In genomic region chr11:78327634-78328511, GRCm38 (mm10) we compare ENCODE assay signal across 8 mouse cellular contexts. TPM values are rescaled to one million over a fixed set of nuclear protein-coding genes. Genes with fewer than 3 reads are reported as not detected.
DNase-seq lines count a peak whose midpoint lies in the region; ATAC-seq and TF ChIP-seq lines count a peak whose summit lies in the region.

TSS of gene Pigs (plus strand) at chr11:78328415.

- peak within 1 kb of the TSS; percentile 84 for H3K9ac ChIP-seq in forebrain, embryonic 15.5 days (replicated peaks)

- H3K27ac ChIP-seq in forebrain, embryonic 15.5 days (replicated peaks): peak within 1 kb of the TSS; percentile 56

- no peaks in the 10 kb centered on the region for H3K27me3 ChIP-seq in forebrain, embryonic 15.5 days

- 13% methylated on average over 37 of the region's 37 CpGs for WGBS in forebrain, embryonic 15.5 days
- 9% methylated on average over 37 of the region's 37 CpGs for WGBS in lung, adult 2 months

- TF ChIP-seq POLR2A in lung, adult 2 months (IDR thresholded peaks at IDR 0.05; ENCODE audit: borderline replicate concordance, extremely low read depth, low read depth, low read length): peak; percentile 74

- H3K4me2 ChIP-seq in forebrain, embryonic 15.5 days (replicated peaks): peak within 1 kb of the TSS; percentile 89

- peak; percentile 96 for DNase-seq in ES-CJ7 (ENCODE audit: low read depth, low spot score)
- peak; percentile 97 for DNase-seq in cerebellum, adult 11 months
- peak; percentile 93 for DNase-seq in heart, postnatal 25 days (ENCODE audit: low spot score)
- DNase-seq in layer of hippocampus, adult 18-20 months (ENCODE audit: low spot score in 2 of 2): peak; percentile 89 to 98
- DNase-seq in lung, adult 2 months: peak; percentile 94
- peak; percentile 90 to 93 for DNase-seq in thymus, adult 18-20 months

- peaks cover 8% of the 10 kb centered on the region for H3K36me3 ChIP-seq in forebrain, embryonic 15.5 days

- TF ChIP-seq CTCF in lung, adult 2 months (IDR thresholded peaks at IDR 0.05; ENCODE audit: insufficient read depth, low read length): no peak

- H3K4me1 ChIP-seq in forebrain, embryonic 15.5 days: peaks cover 32% of the 10 kb centered on the region
- H3K4me1 ChIP-seq in lung, adult 2 months (ENCODE audit: control insufficient read depth, insufficient read depth, low read length): peaks cover 9% of the 10 kb centered on the region

- H3K4me3 ChIP-seq in forebrain, embryonic 15.5 days: peak within 1 kb of the TSS; percentile 89
- H3K4me3 ChIP-seq in lung, adult 2 months (replicated peaks; ENCODE audit: extremely low read depth, low read depth, low read length): peak within 1 kb of the TSS; percentile 98

- H3K9me3 ChIP-seq in forebrain, embryonic 15.5 days: no peaks in the 10 kb centered on the region

- intact Hi-C loops in heart, postnatal 25 days (cut with DNase I): no loop called here

- peak; percentile 96 for ATAC-seq in forebrain, embryonic 15.5 days (replicated peaks)
- peak; percentile 98 for ATAC-seq in neutrophil, adult 5-6 weeks (ENCODE audit: extremely low read depth, insufficient number of reproducible peaks, low FRiP score, poor library complexity, severe bottlenecking)

RNA-seq across cellular contexts. Expression of gene Pigs, which starts in this region (rescaled TPM):
- 56.7 and 59.8 TPM in 2 replicates for polyA plus RNA-seq in forebrain, embryonic 15.5 days (2015; fragmentation: Nextera tagmentation; extraction: Ambion mirVana)
- total RNA-seq in heart, postnatal 25 days (2021): 10 to 100 TPM; 23.0 to 23.6 TPM
- total RNA-seq in layer of hippocampus, adult 18-20 months (2021): 10 to 100 TPM; 59.0 to 62.0 TPM
- 68.4 and 69.0 TPM in 2 replicates for polyA plus RNA-seq in lung, adult 2 months (2012; rRNA removed)
- total RNA-seq in neutrophil, adult 5-6 weeks (2017): 17.2 and 21.1 TPM in 2 replicates

Comparison
In these comparisons a context has a peak if more than half of its experiments do, and no peak if none do; other contexts are left out.
1. Peak in every context shown above with its lines: DNase-seq, ATAC-seq, H3K4me3 ChIP-seq and H3K27ac ChIP-seq.